Mouse (Mus musculus): ENCODE results near the gene Olfr630.
"Not testable (repeated sequence)": the region's sequence is repeated elsewhere in the genome, so short reads cannot be mapped to it uniquely, and the experiment has no call there.

The Olfr630 gene

GRCm38 (mm10) chr7:103757233-103757632 lies at the start of gene Olfr630:
Gene Olfr630 (minus strand): TSS chr7:103757333.
- no peak for DNase-seq (ENCODE audit: low read depth in 1 of 2, low spot score in 2 of 2)

DNA sequence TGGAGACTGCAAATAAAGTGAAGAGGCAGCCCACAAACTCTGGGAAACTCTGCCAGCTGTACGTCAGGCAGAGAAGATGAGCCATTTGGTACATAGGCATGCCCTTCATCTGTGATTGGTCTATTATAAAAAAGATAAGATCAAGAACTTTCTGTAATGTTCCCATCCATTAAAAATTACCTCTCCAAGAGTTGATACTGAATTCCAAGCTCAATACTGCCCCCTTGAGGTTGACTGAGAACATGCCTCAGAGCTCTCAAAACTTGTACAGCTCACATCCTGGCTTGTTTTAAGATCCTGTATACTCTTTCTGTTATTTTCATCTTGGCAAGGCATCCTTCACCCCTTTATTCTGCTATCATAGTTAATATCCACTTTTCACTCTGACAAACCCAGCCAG lies 49.7 kb upstream of the Olfr630 start:
- DNase-seq (ENCODE audit: low read depth in 1 of 2, low spot score in 2 of 2): no peak

GRCm38 (mm10) chr7:103792669-103793388 lies 35.7 kb upstream of the Olfr630 start:
- DNase-seq (ENCODE audit: low read depth in 1 of 2, low spot score in 2 of 2): no peak

DNA sequence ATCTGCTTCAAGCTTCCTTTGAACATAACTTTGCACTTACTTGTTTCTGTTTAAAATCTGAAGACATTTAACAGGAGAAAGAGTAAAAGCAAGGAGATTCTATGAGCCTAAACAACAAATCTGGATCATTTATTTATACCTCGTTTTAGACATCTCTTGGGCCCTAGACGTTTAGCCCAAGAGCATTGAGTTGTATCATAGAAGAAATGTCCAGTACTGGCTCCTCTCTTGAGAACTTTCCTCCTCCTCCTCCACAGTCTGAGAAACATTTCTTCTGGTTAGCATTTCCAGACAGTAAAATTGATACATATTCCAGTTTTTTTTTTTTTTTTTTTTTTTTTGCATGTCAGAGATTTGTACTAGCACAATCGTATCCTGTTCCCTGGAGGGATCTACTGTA lies 34.6 kb upstream of the Olfr630 start, which contains the start of gene Olfr67:
TSS of gene Olfr67 (minus strand) at position 101 of the 400 bp plus-strand sequence.
- DNase-seq (ENCODE audit: low read depth in 1 of 2, low spot score in 2 of 2): no peak

DNA sequence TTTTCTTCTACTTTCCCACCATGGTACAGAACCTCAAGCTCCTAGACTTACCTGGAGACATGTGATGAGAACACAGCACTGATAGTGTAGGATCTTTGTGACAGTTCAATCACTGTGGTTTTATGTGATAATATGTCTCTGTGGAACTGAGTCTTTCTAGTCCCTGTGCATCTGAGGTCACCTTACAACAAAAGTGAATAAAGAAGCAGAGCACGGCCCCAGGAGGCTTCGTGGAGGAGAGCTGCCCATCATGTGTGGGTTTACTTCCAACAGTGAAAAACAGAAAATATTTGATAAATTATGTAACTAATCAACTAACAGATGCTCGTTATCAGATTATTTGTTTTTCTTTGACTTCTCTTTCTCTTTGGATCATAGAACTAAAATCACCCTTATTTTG lies 22.5 kb upstream of the Olfr630 start, which contains the start of gene Olfr68:
TSS of gene Olfr68 (minus strand) at position 101 of the 400 bp plus-strand sequence.
- DNase-seq (ENCODE audit: low read depth in 1 of 2, low spot score in 2 of 2): no peak

DNA sequence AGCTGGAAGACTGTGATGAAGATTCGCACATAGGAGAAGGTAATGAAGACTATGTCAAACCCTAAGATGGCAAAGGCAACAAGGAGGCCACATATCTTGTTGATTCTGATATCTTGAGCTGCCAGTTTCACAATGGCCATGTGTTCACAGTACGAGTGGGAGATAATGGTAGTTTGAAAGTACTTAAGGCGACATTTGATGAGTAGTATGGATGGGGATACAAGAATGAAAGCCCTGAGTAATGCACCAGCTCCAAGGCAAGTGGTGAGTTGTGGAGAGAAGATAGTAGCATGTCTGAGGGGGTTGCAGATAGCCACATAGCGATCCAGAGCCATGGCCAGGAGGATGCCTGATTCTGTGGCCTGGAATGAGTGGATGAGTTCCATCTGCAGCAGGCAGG lies 20.5 kb upstream of the Olfr630 start:
- DNase-seq (ENCODE audit: low read depth in 1 of 2, low spot score in 2 of 2): not testable (repeated sequence)

GRCm38 (mm10) chr7:103771494-103771893 lies 14.4 kb upstream of the Olfr630 start, which contains the start of gene Olfr69:
Gene Olfr69 (minus strand): TSS chr7:103771594.
- no peak for DNase-seq (ENCODE audit: low read depth in 1 of 2, low spot score in 2 of 2)

DNA sequence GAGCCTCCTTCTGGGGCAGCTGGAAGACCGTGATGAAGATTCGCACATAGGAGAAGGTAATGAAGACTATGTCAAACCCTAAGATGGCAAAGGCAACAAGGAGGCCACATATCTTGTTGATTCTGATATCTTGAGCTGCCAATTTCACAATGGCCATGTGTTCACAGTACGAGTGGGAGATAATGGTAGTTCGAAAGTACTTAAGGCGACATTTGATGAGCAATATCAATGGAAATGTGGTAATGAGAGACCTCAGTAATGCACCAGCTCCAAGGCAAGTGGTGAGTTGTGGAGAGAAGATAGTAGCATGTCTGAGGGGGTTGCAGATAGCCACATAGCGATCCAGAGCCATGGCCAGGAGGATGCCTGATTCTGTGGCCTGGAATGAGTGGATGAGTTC lies 10.6 kb upstream of the Olfr630 start:
- DNase-seq (ENCODE audit: low read depth in 1 of 2, low spot score in 2 of 2): not testable (repeated sequence)

- DNase-seq (ENCODE audit: low read depth in 1 of 2, low spot score in 2 of 2): not testable (repeated sequence)
Measured at GRCm38 (mm10) chr7:103762212-103762611, 5.1 kb upstream of the Olfr630 start.

- DNase-seq (ENCODE audit: low read depth in 1 of 2, low spot score in 2 of 2): no peak
Measured at GRCm38 (mm10) chr7:103744843-103745242, 12.3 kb downstream of the Olfr630 start, which contains the start of gene Olfr629. Gene Olfr629 (minus strand): TSS chr7:103744943.

DNA sequence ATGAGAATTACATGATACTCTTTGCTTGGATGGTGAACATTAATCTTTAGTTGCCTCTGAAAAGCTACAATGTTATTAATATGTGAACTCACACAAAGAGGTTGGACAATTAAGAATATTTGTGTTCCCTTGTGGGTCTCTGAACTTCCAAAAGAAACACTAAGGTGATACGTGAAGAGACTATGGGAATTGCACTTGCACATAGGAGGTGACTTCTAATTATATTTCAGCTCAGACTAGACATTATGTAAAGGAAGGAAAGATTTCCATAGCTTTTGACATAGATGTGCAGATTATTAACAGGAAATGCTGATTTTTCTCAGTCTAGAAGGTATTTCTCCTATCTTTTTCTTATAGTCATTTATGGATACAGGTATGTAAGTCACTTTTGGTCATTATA lies 27.1 kb downstream of the Olfr630 start, which contains the start of gene Olfr628:
TSS of gene Olfr628 (plus strand) at position 301 of the 400 bp plus-strand sequence.
- DNase-seq (ENCODE audit: low read depth in 1 of 2, low spot score in 2 of 2): no peak

DNA sequence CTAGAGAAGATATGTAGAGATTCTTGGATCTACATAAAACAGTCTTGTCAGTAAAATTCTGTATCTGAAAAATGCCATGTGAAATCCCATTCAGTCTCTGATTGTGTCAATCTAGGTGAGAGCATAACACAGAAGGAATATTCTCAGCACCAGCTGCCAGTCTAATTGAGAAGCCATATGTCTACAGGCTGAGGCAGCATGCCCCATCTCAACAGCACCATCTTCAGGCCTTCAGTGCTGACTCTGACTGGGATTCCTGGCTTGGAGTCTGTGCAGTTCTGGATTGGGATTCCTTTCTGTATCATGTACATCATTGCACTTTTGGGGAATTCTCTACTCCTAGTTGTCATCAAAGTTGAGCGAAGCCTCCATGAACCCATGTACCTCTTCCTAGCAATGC lies 40.7 kb downstream of the Olfr630 start:
- DNase-seq (ENCODE audit: low read depth in 1 of 2, low spot score in 2 of 2): not testable (repeated sequence)

- no peak for DNase-seq (ENCODE audit: low read depth in 1 of 2, low spot score in 2 of 2)
Measured at GRCm38 (mm10) chr7:103714371-103714770, 42.8 kb downstream of the Olfr630 start, which contains the start of gene Olfr243. Gene Olfr243 (plus strand): TSS chr7:103714671.

- no peak for DNase-seq (ENCODE audit: low read depth in 1 of 2, low spot score in 2 of 2)
Measured at GRCm38 (mm10) chr7:103712024-103712423, 45.1 kb downstream of the Olfr630 start.
